Mouse (Mus musculus) fibroblast of lung, adult 2 months (primary cell): ENCODE data around the gene Ralgapa2.
A peak's percentile ranks its signal among the peaks of the same experiment; 100 is the strongest.

ENCODE experiments used
- DNase-seq: peaks from one replicate; pipeline ENCODE4 v3.0.0-alpha.2; 2011; ENCODE audit warnings: low read depth

Gene Ralgapa2

DNA sequence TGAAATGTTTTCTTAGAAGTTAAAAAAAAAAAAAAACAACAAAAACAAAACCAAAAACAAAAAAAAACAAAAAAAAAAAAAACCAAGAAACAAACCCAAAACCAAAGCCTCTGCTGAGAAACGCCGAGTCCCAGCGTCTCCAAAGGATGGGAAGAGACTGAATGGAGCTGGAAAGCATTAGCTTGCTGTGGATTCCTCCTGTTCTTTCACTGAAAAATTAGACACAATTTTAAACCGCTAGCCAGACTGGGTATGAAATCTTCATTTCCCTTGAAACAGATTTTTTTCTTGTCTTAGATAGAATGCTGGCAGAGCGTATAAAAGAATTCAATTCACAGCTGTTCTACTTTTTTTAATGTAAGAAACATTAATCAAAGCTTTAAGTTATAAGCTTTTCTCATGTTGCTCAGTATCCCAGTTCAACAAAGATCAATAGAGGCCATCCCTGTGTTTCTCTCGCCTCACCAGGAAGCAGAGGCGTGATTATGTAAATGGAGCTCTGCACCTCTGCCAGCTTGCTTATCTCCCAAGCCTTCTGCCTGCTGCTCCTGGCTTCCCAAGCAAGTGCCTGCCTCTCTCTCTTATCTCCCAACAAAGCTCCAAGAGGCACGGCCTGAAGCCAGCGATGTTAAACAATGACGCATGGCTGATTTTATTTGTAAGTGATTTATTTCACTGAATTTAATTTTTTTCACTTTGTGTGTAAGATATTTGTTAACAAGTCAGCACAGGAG is 253.2 kb downstream of the Ralgapa2 start:
- DNase-seq: no peak

GRCm38 (mm10) chr2:146257609-146258008 is 254.5 kb downstream of the Ralgapa2 start:
- DNase-seq: no peak

- DNase-seq: no peak
Observed at GRCm38 (mm10) chr2:146257037-146257436, 255.1 kb downstream of the Ralgapa2 start.

DNA sequence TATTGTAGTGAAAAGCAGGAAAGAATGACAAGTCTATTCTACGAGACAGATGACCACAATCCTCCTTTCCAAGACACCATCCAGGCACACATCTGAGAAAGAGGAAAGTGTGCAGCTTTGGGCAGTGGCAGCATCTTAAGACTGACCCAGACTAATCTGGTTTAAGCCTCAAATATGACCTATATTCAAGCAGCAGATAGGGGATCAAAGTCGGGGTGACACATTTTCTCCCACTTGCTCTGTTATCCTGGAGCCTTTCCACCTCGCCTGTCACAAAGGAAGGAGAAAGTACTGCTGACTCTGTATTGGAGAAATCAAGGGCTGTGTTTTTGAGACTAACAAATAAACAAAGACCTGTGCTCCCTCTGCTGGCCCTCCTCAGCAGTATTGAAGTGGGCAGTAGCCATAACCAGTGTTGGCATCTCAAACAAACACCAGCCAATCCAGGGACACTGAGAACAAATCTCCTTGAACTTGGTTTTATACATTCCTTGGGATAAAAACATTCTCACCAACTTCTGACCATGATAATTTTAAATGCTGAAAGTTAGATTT is 255.7 kb downstream of the Ralgapa2 start:
- no peak for DNase-seq

GRCm38 (mm10) chr2:146255636-146256035 is 256.5 kb downstream of the Ralgapa2 start:
- no peak for DNase-seq

GRCm38 (mm10) chr2:146254387-146254786 is 257.8 kb downstream of the Ralgapa2 start:
- DNase-seq: no peak

DNA sequence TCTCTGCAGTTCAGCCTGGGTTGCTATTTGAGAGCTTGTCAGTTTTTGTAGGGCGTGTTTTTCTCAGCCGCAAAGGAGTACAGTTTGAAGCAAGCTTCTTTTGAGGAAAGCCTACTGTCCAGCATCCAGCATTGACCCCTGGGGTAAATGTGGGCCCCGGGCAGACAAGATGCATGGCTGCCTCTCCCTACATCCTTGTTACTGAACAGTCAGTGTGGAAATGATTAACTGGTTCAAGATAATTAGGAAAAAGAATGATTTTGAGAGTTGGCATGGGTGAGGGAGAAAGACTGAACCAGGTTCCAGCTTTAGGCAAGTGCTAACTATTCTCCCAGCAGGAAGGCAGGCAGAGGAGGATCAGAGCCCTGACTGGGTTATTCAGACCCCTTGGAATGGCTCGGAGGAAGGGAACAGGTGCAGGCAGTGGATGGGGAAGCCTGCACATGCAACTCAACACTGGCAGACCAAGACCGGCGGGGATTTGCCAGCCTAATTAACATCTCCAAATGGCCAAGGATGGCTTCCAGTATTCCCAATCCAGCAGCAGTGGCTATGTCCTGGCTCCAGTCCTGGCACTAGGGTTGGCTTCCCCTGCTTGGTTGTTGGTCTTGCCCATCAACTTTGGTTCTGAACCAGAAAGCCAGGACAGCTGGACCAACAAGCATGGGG is 261.8 kb downstream of the Ralgapa2 start:
- DNase-seq: no peak

DNA sequence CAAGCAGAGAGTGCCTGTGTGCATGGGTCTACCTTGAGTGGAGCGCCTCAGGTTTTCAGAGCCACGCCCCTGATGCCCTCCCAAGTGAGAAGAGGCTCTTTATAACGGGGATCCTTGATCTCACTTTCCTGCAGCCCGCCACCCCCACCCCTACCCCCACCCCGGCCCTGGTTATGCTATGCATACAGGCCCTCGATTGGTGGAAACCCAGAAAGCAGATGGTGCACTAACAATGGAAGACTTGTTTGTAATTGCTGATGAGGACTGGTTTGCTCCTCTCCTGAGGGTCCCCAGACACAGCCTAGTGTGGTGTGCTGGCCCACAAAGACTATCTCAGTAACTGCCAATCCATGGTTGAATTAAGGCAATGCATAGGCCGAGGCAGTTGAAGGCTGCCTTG is 263.1 kb downstream of the Ralgapa2 start:
- no peak for DNase-seq

DNA sequence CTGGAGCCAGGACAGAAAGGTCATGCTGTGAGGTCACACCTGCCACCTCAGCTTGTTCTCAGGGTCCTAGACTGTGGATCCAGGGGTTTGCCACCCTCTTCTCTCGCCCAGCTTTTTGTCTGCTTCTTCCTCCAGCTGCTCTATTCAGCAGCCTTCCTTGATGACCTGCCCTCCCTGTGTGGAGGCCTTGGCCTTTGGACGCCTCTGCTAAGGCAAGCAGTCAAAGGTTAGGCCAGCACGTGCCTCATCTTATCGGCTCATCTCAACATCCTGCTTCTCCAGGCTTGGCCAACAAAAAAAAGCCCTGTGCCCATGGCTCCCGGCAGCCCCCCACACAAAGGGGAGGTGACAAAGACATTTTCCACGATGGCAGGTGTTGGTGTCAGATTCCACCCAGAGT is 264.6 kb downstream of the Ralgapa2 start:
- DNase-seq: no peak

GRCm38 (mm10) chr2:146246409-146247075 is 265.6 kb downstream of the Ralgapa2 start:
- no peak for DNase-seq

- no peak for DNase-seq
Observed at GRCm38 (mm10) chr2:146245401-146245800, 266.7 kb downstream of the Ralgapa2 start.

DNA sequence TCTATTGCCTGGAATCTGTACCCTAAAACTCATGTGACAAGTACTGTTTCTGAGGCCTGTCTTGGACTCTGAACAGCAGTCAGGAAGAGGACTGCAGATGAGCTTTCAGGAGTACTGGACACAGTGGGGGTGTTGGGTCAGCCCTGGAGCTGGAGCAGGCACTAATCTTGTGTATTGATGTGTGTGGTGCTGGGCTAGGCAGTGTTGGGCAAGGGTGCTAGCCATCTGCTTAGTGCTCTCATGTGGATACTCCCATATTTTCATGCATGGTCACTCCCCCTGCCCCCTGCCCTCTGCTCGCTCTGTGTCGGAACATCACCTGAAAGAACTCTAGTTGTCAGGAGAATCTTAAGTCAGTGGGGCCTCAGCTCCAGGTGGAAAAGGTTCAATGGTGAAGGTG is 268.1 kb downstream of the Ralgapa2 start:
- DNase-seq: no peak

- DNase-seq: no peak
Observed at GRCm38 (mm10) chr2:146239196-146239747, 272.9 kb downstream of the Ralgapa2 start.

- DNase-seq: no peak
Observed at GRCm38 (mm10) chr2:146231485-146231884, 280.7 kb downstream of the Ralgapa2 start.

GRCm38 (mm10) chr2:146228435-146228834 is 283.7 kb downstream of the Ralgapa2 start:
- DNase-seq: no peak

DNA sequence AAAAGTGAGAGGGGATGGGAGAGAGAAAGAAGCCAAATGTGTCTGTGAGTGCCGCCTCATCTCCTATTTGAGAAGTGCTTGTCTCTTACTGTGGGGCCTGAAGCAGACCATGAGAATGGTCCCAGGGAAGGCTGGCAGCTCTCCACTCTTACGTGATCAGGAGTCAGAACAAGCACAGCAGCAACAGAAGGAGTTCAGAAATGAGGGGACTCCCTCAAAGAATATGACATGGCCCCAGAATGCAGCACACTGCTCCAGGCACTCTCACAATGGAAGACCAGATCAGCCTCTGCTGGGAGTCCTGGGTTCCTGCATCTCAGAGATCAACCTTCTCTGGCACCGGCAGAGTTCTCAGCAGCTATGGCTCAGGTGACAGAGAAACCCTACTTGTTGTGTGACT is 284.5 kb downstream of the Ralgapa2 start:
- DNase-seq: no peak

GRCm38 (mm10) chr2:146226484-146226883 is 285.7 kb downstream of the Ralgapa2 start:
- DNase-seq: peak; percentile 21

DNA sequence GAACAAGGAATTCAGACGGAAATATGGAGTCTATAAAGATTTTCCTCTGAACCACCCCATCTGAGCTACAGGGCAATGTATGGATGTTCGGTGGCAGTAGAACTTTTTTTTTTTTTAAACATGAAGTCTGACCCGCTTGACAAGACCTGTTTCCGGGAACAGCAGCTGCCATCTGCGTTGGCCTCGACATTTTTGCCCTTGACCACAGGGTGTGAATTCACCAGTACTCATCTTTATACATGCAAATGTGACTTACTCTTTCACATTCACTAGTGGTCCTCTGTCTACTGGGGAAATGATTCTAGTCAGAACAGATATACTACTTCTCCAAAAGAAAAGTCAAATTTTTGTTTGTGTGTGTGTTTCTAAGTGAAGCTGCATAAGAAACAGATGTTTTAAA is 286.3 kb downstream of the Ralgapa2 start:
- DNase-seq: no peak

- no peak for DNase-seq
Observed at GRCm38 (mm10) chr2:146224141-146224540, 288.0 kb downstream of the Ralgapa2 start.

- DNase-seq: no peak
Observed at GRCm38 (mm10) chr2:146223176-146223905, 288.8 kb downstream of the Ralgapa2 start.

GRCm38 (mm10) chr2:146222279-146223175 is 289.6 kb downstream of the Ralgapa2 start:
- DNase-seq: no peak
